Mouse (Mus musculus) limb, embryonic 11.5 days (tissue): Measurements from ENCODE around the gene Kirrel. TPM values are rescaled to one million over a fixed set of nuclear protein-coding genes. Genes with fewer than 3 reads are reported as not detected.

Experiments used
- ATAC-seq: fragments of 200-750 bp; cut with Nextera tagmentation; 2 replicates; pipeline ENCODE4 v1.8.0; 2017; ENCODE audit warnings: low read depth; ENCODE audit not compliant: insufficient number of reproducible peaks, low FRiP score, low TSS enrichment
- DNase-seq: peaks from one replicate; pipeline ENCODE4 v3.0.0-alpha.2; 2015; ENCODE audit warnings: low spot score
- H3K27ac ChIP-seq: fragments of 300-500 bp; sonication (generic); replicated peaks from 2 replicates; pipeline ENCODE4 v1.5.1; 2014; ENCODE audit warnings: low read depth, mild to moderate bottlenecking, low read length
- H3K27me3 ChIP-seq: fragments of 300-500 bp; sonication (generic); 2 replicates; pipeline ENCODE4 v1.6.1; 2014; ENCODE audit warnings: mild to moderate bottlenecking, low read length, mixed read lengths; ENCODE audit not compliant: control insufficient read depth, insufficient read depth
- H3K36me3 ChIP-seq: fragments of 300-500 bp; sonication (generic); 2 replicates; pipeline ENCODE4 v1.6.1; 2014; ENCODE audit warnings: mild to moderate bottlenecking, low read length, moderate library complexity, mixed read lengths; ENCODE audit not compliant: control insufficient read depth, insufficient read depth
- H3K4me1 ChIP-seq: fragments of 300-500 bp; sonication (generic); 2 replicates; pipeline ENCODE4 v1.6.1; 2014; ENCODE audit warnings: low read length, mixed read lengths; ENCODE audit not compliant: control insufficient read depth, insufficient read depth
- H3K4me2 ChIP-seq: fragments of 300-500 bp; sonication (generic); 2 replicates; pipeline ENCODE4 v1.6.1; 2014; ENCODE audit warnings: low read depth, mild to moderate bottlenecking, moderate library complexity; ENCODE audit not compliant: severe bottlenecking
- H3K4me3 ChIP-seq: fragments of 300-500 bp; sonication (generic); 2 replicates; pipeline ENCODE4 v1.5.1; 2014; ENCODE audit warnings: low read depth, low read length
- H3K9ac ChIP-seq: fragments of 300-500 bp; sonication (generic); 2 replicates; pipeline ENCODE4 v1.6.1; 2014; ENCODE audit warnings: mild to moderate bottlenecking, low read length
- H3K9me3 ChIP-seq: fragments of 300-500 bp; sonication (generic); 2 replicates; pipeline ENCODE4 v1.6.1; 2016; ENCODE audit warnings: low read length; ENCODE audit not compliant: control insufficient read depth
- WGBS: fragments of 180-500 bp; shearing (Covaris S2); extraction: QIAGEN DNeasy Blood & Tissue Kit; methylation state at CpG from one replicate; pipeline ENCODE4 v1.1.7; 2014; 5-methylcytosine and 5-hydroxymethylcytosine counted together
- polyA plus RNA-seq: library from polyadenylated mRNA; unstranded; fragments of >200 nt; fragmentation: Nextera tagmentation; extraction: Ambion mirVana; gene quantifications from 2 replicates; pipeline ENCODE4 v1.2.1, GENCODE M21; 2014

Gene Kirrel
- polyA plus RNA-seq, 1 experiment from 2014 or later: 12.8 TPM

GRCm38 (mm10) chr3:87097205-87097604 lies 77.3 kb downstream of the Kirrel start:
- H3K4me3 ChIP-seq: no peak overlapping the region
- no peak overlapping the region for H3K27ac ChIP-seq
- 95% methylated on average over 9 of the region's 9 CpGs for WGBS
- no peaks in the 10 kb centered on the region for H3K9me3 ChIP-seq
- no peak overlapping the region for H3K4me2 ChIP-seq
- DNase-seq (no peak), ATAC-seq (no peak)
- H3K27me3 ChIP-seq: no peaks in the 10 kb centered on the region
- no peak overlapping the region for H3K9ac ChIP-seq
- no peaks in the 10 kb centered on the region for H3K36me3 ChIP-seq
- peaks cover 3% of the 10 kb centered on the region; the same call in 1 of the 2 replicates for H3K4me1 ChIP-seq

GRCm38 (mm10) chr3:87093718-87094117 lies 80.8 kb downstream of the Kirrel start:
- Histone ChIP-seq H3K4me3 (no peak overlapping the region), H3K9me3 (no peaks in the 10 kb centered on the region), H3K9ac (no peak overlapping the region), H3K27ac (no peak overlapping the region), H3K27me3 (no peaks in the 10 kb centered on the region), H3K4me1 (no peaks in the 10 kb centered on the region), H3K4me2 (no peak overlapping the region), H3K36me3 (no peaks in the 10 kb centered on the region)
- no peak for DNase-seq
- WGBS: 60% methylated on average over 6 of the region's 6 CpGs
- no peak for ATAC-seq

- no peak overlapping the region for H3K4me2 ChIP-seq
- no peak overlapping the region for H3K9ac ChIP-seq
- ATAC-seq (peak; percentile 60), DNase-seq (peak; percentile 77)
- H3K4me1 ChIP-seq: no peaks in the 10 kb centered on the region
- H3K36me3 ChIP-seq: peaks cover 8% of the 10 kb centered on the region
- H3K27ac ChIP-seq: no peak overlapping the region
- H3K4me3 ChIP-seq: no peak overlapping the region
- H3K9me3 ChIP-seq: no peaks in the 10 kb centered on the region
- 76% methylated on average over 13 of the region's 13 CpGs for WGBS
- H3K27me3 ChIP-seq: no peaks in the 10 kb centered on the region
These were observed 84.6 kb downstream of the Kirrel start for GRCm38 (mm10) chr3:87089694-87090565.

- Histone ChIP-seq H3K9ac (no peak overlapping the region), H3K4me3 (no peak overlapping the region), H3K4me2 (no peak overlapping the region), H3K4me1 (no peaks in the 10 kb centered on the region), H3K36me3 (peaks cover 20% of the 10 kb centered on the region), H3K27ac (no peak overlapping the region), H3K9me3 (no peaks in the 10 kb centered on the region), H3K27me3 (no peaks in the 10 kb centered on the region)
- WGBS: 74% methylated on average over 7 of the region's 7 CpGs
- DNase-seq: no peak
- no peak for ATAC-seq
These were observed 87.4 kb downstream of the Kirrel start for GRCm38 (mm10) chr3:87087146-87087545.

GRCm38 (mm10) chr3:87082235-87082634 lies 92.3 kb downstream of the Kirrel start:
- no peak overlapping the region for H3K27ac ChIP-seq
- no peaks in the 10 kb centered on the region for H3K9me3 ChIP-seq
- DNase-seq: peak; percentile 80
- no peak for ATAC-seq
- H3K4me1 ChIP-seq: peaks cover 6% of the 10 kb centered on the region; the same call in 1 of the 2 replicates
- H3K9ac ChIP-seq: no peak overlapping the region
- peaks cover 20% of the 10 kb centered on the region for H3K36me3 ChIP-seq
- no peak overlapping the region for H3K4me2 ChIP-seq
- H3K4me3 ChIP-seq: no peak overlapping the region
- WGBS: 73% methylated on average over 3 of the region's 3 CpGs
- H3K27me3 ChIP-seq: no peaks in the 10 kb centered on the region

GRCm38 (mm10) chr3:87079751-87080150 lies 94.8 kb downstream of the Kirrel start:
- no peak overlapping the region for H3K9ac ChIP-seq
- no peak overlapping the region for H3K4me3 ChIP-seq
- no peaks in the 10 kb centered on the region for H3K9me3 ChIP-seq
- ATAC-seq (no peak), DNase-seq (no peak)
- H3K4me1 ChIP-seq: peaks cover 6% of the 10 kb centered on the region; the same call in 1 of the 2 replicates
- no peak overlapping the region for H3K4me2 ChIP-seq
- no peak overlapping the region for H3K27ac ChIP-seq
- no peaks in the 10 kb centered on the region for H3K27me3 ChIP-seq
- peaks cover 10% of the 10 kb centered on the region for H3K36me3 ChIP-seq
- 87% methylated on average over 4 of the region's 4 CpGs for WGBS

GRCm38 (mm10) chr3:87079301-87079700 lies 95.2 kb downstream of the Kirrel start:
- Histone ChIP-seq H3K36me3 (peaks cover 6% of the 10 kb centered on the region), H3K9ac (no peak overlapping the region), H3K4me2 (no peak overlapping the region), H3K9me3 (no peaks in the 10 kb centered on the region), H3K27me3 (no peaks in the 10 kb centered on the region), H3K4me1 (peaks cover 6% of the 10 kb centered on the region; the same call in 1 of the 2 replicates), H3K27ac (no peak overlapping the region), H3K4me3 (no peak overlapping the region)
- ATAC-seq (no peak), DNase-seq (no peak)
- WGBS: 90% methylated on average over 7 of the region's 7 CpGs

- Histone ChIP-seq H3K27ac (no peak overlapping the region), H3K4me3 (no peak overlapping the region), H3K9ac (no peak overlapping the region), H3K4me2 (no peak overlapping the region), H3K27me3 (no peaks in the 10 kb centered on the region), H3K4me1 (peaks cover 6% of the 10 kb centered on the region; the same call in 1 of the 2 replicates), H3K36me3 (peaks cover 3% of the 10 kb centered on the region; the same call in 1 of the 2 replicates), H3K9me3 (no peaks in the 10 kb centered on the region)
- DNase-seq: no peak
- 67% methylated on average over 9 of the region's 9 CpGs for WGBS
- no peak for ATAC-seq
These were observed 96.9 kb downstream of the Kirrel start for GRCm38 (mm10) chr3:87077681-87078080.
